Mouse (Mus musculus) left cerebral cortex, adult 11 months (tissue): ENCODE measurements around the gene Olfr1412.

Source experiments
- DNase-seq: peaks from one replicate; pipeline ENCODE4 v3.0.0; 2022; ENCODE audit warnings: low spot score

Olfr1412 gene

GRCm38 (mm10) chr1:92637501-92638172, 52.1 kb downstream of the Olfr1412 start:
- no peak for DNase-seq

- DNase-seq, result peak; percentile 64
Measured at GRCm38 (mm10) chr1:92638181-92638580, 52.6 kb downstream of the Olfr1412 start.

DNA sequence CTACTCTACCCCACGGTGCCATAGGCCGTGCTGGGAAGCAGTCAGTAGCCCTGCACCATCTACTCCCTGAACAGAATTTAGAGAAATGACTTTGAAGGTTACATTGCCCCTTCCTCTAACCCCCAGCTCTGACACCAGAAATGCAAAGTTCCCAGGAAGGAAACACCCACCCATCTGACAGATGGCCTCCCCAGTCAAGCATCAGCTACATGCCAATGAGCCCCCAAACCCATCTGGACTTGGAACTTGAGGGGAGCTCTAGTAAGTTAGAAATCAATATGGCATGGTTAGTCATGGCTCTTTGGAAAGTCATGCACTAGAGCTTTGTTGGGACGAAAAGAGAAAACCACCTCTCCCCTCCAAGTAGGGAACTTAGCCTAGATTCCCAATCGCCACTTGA, 53.2 kb downstream of the Olfr1412 start:
- no peak for DNase-seq

DNA sequence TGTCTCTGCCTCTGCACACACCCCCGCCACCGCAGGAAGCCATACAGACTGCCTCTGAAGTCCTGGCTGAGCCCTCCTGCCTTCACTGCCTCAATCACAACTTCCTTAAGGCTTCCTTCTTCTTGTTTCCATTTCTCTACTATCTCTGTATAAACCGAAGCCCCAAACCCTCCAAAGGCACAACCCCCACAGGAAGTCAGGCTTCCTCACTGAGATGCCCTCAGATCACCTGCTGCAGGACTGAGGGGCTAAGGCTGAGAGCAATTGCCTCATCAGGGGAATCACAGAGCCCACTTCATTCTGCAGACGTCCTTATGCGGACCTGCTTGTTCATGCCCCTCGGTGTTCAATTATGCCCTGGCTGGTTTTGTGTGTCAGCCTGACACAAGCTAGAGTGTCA, 54.8 kb downstream of the Olfr1412 start:
- no peak for DNase-seq
